Mouse (Mus musculus): Measurements from ENCODE around the gene Slc17a9. TPM values are rescaled to one million over a fixed set of nuclear protein-coding genes. Genes with fewer than 3 reads are reported as not detected.

The Slc17a9 gene
- polyA plus RNA-seq, 1 experiment from 2014 or later = 1.4 TPM

DNA sequence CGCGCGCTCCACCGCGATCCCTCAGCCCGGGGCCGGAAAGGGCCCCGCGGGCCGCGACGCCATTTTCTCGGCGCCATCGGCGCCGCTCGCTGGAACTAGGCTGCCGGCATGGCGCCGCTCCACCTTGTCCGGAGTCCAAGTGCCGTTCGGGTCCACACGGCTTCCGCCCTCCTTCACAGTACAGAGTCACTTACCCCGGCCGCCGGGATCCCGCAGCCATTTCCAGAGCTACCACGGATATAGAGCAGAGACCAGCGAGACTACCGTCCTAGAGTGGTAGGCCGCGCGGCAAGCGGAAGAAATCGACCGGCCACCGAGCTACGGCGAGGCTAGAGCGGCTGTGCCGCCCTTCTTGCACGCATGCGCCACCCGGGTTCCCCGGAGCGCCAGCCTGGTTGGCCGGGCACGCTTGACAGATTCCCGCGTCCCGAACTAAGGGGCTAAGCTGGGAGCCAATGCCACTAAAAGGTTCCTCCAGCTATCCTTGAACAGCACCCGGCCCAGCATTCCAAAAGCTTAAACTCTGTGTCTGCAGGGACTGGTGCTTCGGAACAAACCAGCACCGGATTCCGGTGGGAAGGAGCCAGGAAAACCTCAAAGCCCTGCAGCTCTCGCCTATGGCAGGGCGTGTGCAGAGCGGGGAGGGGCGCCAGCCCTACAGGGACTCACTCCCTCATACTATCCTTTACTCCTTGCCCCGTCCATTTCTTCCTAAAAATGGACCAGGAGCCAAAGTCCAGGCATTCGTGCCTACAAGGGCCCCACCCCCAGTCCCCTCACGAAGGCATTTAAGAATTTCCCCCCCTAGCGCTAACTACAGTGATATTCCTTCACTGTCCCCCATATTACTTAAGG, 23.1 kb upstream of the Slc17a9 start:
- peak; percentile 93 for ATAC-seq (ENCODE audit: insufficient number of reproducible peaks, insufficient read depth, low FRiP score, low TSS enrichment, low read depth)

DNA sequence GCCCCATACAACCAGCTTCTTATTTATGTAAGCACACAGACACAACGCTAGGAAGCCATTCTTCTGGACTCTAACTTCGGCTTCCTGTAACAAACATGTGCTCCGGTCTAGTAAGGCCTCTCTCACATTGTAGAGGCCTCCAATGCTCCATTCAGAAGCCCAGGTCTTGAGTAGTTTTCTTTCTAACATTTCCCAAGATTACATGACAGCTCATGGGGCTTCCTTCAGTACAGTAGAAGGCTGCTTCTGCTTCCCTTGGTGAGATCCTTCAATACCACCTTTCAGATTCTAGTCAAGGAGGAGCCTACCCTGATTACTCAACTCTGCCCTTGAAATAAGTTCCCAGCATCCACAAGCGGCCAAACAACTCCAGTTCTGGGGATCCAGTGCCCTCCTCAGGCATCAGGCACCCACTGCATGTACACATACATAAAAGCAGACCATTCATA, 22.3 kb upstream of the Slc17a9 start:
- ATAC-seq (ENCODE audit: insufficient number of reproducible peaks, insufficient read depth, low FRiP score, low TSS enrichment, low read depth) = no peak
- peaks cover 6% of the 10 kb centered on the region; the same call in 1 of the 2 replicates for H3K36me3 ChIP-seq
- H3K27me3 ChIP-seq = no peaks in the 10 kb centered on the region
- H3K4me3 ChIP-seq = peak overlapping the region; percentile 90
- peaks cover 34% of the 10 kb centered on the region for H3K4me1 ChIP-seq
- no peaks in the 10 kb centered on the region for H3K9me3 ChIP-seq
- peak overlapping the region; percentile 96 for H3K27ac ChIP-seq
- peak overlapping the region; percentile 83 for H3K4me2 ChIP-seq
- H3K9ac ChIP-seq = peak overlapping the region; percentile 98
- WGBS = 28% methylated on average over 4 of the region's 4 CpGs

More for the DNA sequence above, 23.1 kb upstream of the Slc17a9 start:
- Histone ChIP-seq H3K4me3 (peak overlapping the region; percentile 90), H3K27me3 (no peaks in the 10 kb centered on the region), H3K36me3 (peaks cover 6% of the 10 kb centered on the region; the same call in 1 of the 2 replicates), H3K4me1 (peaks cover 34% of the 10 kb centered on the region), H3K9ac (peak overlapping the region; percentile 98), H3K27ac (peak overlapping the region; percentile 96), H3K4me2 (peak overlapping the region; percentile 83), H3K9me3 (no peaks in the 10 kb centered on the region)
- under 1% methylated on average over 66 of the region's 66 CpGs for WGBS

DNA sequence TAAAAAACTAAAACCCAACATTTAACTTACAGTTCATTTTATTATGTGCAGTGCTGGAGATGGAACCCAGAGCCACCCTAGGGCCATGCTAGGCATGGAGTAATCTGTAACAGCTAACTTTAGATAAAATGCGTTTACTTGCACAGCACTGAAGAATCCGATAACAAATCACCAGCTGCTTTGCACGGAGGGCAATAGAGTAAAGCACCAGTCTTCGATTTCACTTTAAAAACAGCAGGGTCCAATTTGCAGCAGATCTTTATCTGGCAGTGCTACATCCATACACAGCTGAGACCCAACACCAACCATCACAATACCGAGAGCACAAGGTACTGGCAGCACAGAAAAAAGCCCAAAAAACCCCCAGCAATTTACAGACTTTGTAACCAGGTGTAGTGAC, 21.9 kb upstream of the Slc17a9 start:
- WGBS = 53% methylated on average over 5 of the region's 5 CpGs
- no peaks in the 10 kb centered on the region for H3K9me3 ChIP-seq
- no peak for ATAC-seq (ENCODE audit: insufficient number of reproducible peaks, insufficient read depth, low FRiP score, low TSS enrichment, low read depth)
- peaks cover 6% of the 10 kb centered on the region; the same call in 1 of the 2 replicates for H3K36me3 ChIP-seq
- peak overlapping the region; percentile 90 for H3K4me3 ChIP-seq
- peak overlapping the region; percentile 96 for H3K27ac ChIP-seq
- peak overlapping the region; percentile 83 for H3K4me2 ChIP-seq
- peak overlapping the region; percentile 98; the same call in 1 of the 2 replicates for H3K9ac ChIP-seq
- H3K27me3 ChIP-seq = no peaks in the 10 kb centered on the region
- H3K4me1 ChIP-seq = peaks cover 35% of the 10 kb centered on the region

DNA sequence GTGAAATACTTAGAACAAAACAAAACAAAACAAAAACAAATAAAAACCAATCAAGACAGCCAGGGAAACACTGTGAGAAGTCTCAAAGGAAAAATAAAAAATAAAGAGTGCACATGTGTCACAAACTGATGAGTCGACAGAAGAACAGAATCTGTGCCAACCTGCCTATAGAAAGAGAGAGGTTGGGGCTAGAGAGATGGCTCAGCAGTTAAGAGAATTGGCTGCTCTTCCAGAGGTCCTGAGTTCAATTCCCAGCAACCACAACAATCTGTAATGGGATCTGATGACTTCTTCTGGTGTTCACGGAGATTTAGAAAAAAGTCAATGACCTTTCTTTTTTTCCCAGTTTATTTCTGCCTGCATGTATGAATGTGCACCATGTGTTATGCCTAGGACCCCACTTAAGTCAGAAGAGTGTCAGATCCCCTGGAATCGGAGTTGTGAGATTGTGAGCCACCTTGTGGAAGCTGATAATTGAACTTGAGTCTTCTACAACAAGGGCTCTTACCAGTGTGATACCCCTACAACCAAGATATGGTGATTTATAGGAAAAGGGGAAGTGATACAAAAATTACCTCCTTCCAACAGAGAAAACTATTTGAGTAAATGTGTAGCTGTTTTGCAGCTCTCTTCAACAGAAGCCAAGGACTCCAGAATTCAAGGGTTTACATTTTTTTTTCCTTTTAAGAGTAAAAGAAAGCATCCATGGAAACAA, 21.3 kb upstream of the Slc17a9 start:
- H3K4me2 ChIP-seq = no peak overlapping the region
- no peaks in the 10 kb centered on the region for H3K9me3 ChIP-seq
- H3K9ac ChIP-seq = no peak overlapping the region
- peaks cover 6% of the 10 kb centered on the region; the same call in 1 of the 2 replicates for H3K36me3 ChIP-seq
- peaks cover 41% of the 10 kb centered on the region for H3K4me1 ChIP-seq
- 72% methylated on average over 3 of the region's 3 CpGs for WGBS
- ATAC-seq (ENCODE audit: insufficient number of reproducible peaks, insufficient read depth, low FRiP score, low TSS enrichment, low read depth) = no peak
- no peak overlapping the region for H3K4me3 ChIP-seq
- no peaks in the 10 kb centered on the region for H3K27me3 ChIP-seq
- no peak overlapping the region for H3K27ac ChIP-seq

DNA sequence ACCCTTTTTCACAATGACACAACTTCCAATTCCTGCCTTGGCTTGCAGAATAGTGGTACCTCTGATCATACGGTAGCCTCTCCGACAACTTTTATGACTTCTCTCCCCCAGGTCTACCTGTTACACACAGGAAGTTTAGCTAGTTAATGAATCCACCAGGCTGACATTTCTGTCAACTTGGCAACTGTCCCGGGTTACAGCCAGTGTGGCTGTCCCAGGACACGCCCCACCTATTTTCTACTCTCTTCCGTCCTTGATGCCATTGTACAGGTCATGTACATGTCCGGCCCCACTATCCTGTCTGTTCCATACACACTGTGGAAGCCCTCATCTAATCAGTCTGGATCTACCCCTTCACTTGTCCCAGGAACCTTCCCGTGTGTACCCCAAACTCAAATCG, 20.5 kb upstream of the Slc17a9 start:
- H3K36me3 ChIP-seq = peaks cover 6% of the 10 kb centered on the region; the same call in 1 of the 2 replicates
- H3K4me1 ChIP-seq = peaks cover 40% of the 10 kb centered on the region
- 91% methylated on average over 8 of the region's 8 CpGs for WGBS
- H3K9ac ChIP-seq = no peak overlapping the region
- no peaks in the 10 kb centered on the region for H3K9me3 ChIP-seq
- no peak overlapping the region for H3K4me3 ChIP-seq
- no peak overlapping the region for H3K27ac ChIP-seq
- no peak for ATAC-seq (ENCODE audit: insufficient number of reproducible peaks, insufficient read depth, low FRiP score, low TSS enrichment, low read depth)
- H3K4me2 ChIP-seq = no peak overlapping the region
- no peaks in the 10 kb centered on the region for H3K27me3 ChIP-seq

DNA sequence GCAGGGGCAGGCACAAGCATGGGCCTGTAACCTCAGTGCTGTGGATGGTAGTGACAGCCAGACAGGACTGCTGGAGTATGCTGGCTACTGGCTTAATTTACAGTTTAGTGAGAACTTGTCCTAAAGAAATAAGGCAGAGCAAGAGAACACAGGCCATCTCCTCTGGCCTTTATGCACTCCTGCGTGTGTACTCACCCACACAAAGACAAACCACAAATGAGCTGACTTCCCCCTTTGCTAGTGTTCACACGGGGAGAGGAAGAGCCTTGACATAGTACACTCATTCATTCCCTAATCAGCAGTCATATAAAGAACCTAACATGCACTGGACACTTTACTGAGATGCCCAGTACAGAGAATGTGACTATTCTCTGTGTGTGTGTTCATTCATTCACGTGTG, 20.0 kb upstream of the Slc17a9 start:
- Histone ChIP-seq H3K27me3 (no peaks in the 10 kb centered on the region), H3K4me2 (no peak overlapping the region)
- 84% methylated on average over 3 of the region's 3 CpGs for WGBS

DNA sequence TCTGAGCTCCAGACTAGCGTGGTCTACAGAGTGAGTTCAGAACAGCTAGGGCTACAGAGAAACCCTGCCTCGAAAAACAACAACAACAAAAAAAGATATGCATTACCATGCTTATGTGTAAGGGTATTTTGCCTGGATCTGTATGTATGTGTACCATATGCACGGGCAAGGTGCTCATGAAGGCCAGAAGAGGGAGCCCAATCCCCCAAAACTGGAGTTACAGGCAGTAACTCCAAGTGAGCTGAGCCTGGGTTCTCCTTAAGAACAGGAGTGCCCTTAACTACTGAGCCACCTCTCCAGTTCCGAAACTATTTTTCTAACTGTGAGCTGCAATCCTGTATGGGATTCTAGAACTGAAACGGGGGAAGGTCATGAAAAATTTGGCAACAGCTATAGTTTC, 19.1 kb upstream of the Slc17a9 start:
- WGBS = 96% methylated on average over 5 of the region's 5 CpGs
- Histone ChIP-seq H3K9ac (no peak overlapping the region), H3K4me3 (no peak overlapping the region), H3K9me3 (no peaks in the 10 kb centered on the region), H3K27me3 (no peaks in the 10 kb centered on the region), H3K27ac (no peak overlapping the region), H3K36me3 (peaks cover 6% of the 10 kb centered on the region; the same call in 1 of the 2 replicates), H3K4me2 (no peak overlapping the region), H3K4me1 (peaks cover 26% of the 10 kb centered on the region)
- no peak for ATAC-seq (ENCODE audit: insufficient number of reproducible peaks, insufficient read depth, low FRiP score, low TSS enrichment, low read depth)

More for the DNA sequence above, 20.0 kb upstream of the Slc17a9 start:
- Histone ChIP-seq H3K36me3 (peaks cover 6% of the 10 kb centered on the region; the same call in 1 of the 2 replicates), H3K27ac (no peak overlapping the region), H3K9ac (no peak overlapping the region), H3K4me1 (peaks cover 35% of the 10 kb centered on the region), H3K4me3 (no peak overlapping the region), H3K9me3 (no peaks in the 10 kb centered on the region)
- no peak for ATAC-seq (ENCODE audit: insufficient number of reproducible peaks, insufficient read depth, low FRiP score, low TSS enrichment, low read depth)

DNA sequence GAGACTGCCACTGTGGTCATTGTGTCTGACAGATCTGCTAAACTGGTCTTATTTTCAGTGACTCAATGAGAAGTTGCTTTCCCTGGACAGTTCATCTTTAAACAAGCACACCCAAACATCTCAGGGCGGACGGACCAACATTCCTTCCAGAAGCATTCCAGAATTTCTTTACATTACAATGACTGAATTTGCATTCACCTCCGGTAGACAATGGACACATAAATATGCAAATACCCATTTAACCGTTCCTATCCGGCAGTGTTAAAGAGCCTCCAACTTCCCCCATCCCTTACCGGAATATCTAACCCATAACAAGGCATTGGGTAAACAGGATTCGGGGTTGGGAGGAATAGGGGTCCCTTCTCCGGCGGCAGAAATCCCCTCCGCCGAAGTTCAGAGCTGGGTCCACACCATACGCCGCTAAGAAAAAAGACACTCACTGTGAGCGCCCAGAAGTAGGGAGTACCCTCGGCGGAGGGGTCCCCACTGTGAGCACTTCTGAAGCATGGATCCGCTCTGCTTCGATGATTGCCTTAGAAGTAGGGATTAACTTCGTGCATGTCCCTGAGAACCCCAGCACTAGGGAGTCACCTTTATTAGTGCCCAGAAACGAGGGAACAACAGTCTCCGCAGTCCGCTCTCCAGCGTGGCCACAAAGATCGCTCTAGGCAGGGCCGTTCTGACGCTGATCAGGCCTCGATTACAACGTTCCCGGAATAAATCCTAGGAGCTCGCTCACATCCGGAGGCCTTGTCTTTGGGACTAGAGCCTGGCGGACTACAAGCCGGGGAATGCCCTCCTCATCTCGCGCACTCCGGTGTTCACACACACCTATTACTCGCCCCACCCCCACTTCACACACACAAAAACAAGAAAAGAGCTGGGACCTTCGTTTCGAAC, 15.8 kb upstream of the Slc17a9 start:
- peak; percentile 44; the same call in 1 of the 2 replicates for ATAC-seq (ENCODE audit: insufficient number of reproducible peaks, insufficient read depth, low FRiP score, low TSS enrichment, low read depth)
- under 1% methylated on average over 39 of the region's 39 CpGs for WGBS
- Histone ChIP-seq H3K27ac (peak overlapping the region; percentile 80), H3K9ac (peak overlapping the region; percentile 100), H3K4me3 (peak overlapping the region; percentile 96), H3K9me3 (no peaks in the 10 kb centered on the region), H3K4me2 (peak overlapping the region; percentile 89), H3K27me3 (no peaks in the 10 kb centered on the region), H3K4me1 (peaks cover 17% of the 10 kb centered on the region), H3K36me3 (peaks cover 17% of the 10 kb centered on the region)

DNA sequence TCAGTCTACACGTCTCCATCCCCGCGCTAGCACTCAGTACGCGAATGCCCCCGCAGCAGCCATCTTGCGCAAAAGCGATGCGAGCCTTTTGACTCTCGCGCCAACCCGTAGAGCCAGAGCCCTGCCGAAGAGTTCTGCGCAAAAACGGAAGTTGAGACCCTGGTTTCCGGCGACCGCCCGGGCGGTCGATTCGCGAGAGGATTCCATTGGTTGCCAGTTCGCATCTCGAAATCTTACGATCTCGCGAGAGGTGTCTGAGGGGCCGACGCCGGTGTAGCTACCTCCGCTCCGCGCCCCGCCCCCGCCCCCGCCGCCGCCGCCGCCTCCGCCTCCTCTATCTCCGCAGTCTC, 15.2 kb upstream of the Slc17a9 start, which contains the start of the genes Dido1 and Gid8:
Gene Dido1 (minus strand): TSS at position 77 of the 350 bp plus-strand sequence.
Gene Gid8 (plus strand): TSS at position 195 of the 350 bp plus-strand sequence.
- Histone ChIP-seq H3K27me3 (no peaks in the 10 kb centered on the region), H3K4me3 (peak within 1 kb of the TSS; percentile 96), H3K4me2 (peak within 1 kb of the TSS; percentile 89), H3K9ac (peak within 1 kb of the TSS; percentile 100), H3K36me3 (peaks cover 23% of the 10 kb centered on the region), H3K4me1 (peaks cover 17% of the 10 kb centered on the region), H3K27ac (peak within 1 kb of the TSS; percentile 85), H3K9me3 (no peaks in the 10 kb centered on the region)
- peak; percentile 92 for ATAC-seq (ENCODE audit: insufficient number of reproducible peaks, insufficient read depth, low FRiP score, low TSS enrichment, low read depth)
- WGBS = under 1% methylated on average over 41 of the region's 43 CpGs

DNA sequence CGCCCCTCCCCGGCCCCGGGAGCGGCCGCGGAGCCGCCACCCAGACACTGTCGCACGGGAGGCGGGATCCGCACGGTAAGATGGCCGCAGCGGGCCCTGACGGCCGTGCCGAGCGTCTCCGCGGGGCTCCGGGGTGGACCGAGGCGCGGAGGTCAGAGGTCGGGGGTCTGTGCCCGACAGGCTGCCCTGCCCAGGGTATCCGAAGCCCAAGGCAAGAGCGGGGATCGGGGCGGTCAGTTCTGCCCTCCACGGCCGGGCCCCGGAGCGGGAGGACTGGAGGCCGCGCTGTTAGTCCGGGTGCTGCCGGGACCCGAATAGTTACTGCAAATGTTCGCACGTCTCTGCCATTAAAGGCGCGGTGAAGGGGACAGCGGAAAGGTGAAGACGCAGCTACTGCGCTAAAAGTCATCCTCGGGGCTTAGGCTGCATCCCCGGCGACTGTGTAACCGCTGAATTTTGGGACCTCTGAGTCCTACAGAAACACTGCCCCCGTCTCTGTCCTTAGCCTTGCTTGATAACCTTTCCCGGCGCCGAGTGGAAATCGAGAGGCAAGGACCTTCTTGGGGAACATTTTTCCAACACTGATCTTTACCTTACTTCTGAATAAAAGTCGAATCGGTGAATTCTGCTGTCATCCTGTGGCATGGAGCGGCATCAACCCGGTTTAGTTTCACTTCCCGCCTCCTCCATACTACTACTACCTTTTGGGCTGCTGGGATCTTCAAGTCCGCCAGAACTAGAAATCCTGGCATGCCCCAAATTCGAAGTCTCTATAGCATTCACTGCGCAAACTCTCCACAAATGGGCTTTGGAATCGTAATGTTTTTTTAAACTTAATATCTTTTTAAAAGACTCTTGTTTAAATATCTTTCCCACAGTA, 14.5 kb upstream of the Slc17a9 start:
- WGBS = 2% methylated on average over 63 of the region's 64 CpGs
- H3K9ac ChIP-seq = peak overlapping the region; percentile 100
- ATAC-seq (ENCODE audit: insufficient number of reproducible peaks, insufficient read depth, low FRiP score, low TSS enrichment, low read depth) = 0 out of 2 replicates have a peak, but pooled peaks have one; percentile 10
- H3K36me3 ChIP-seq = peaks cover 19% of the 10 kb centered on the region
- H3K4me3 ChIP-seq = peak overlapping the region; percentile 96
- no peaks in the 10 kb centered on the region for H3K27me3 ChIP-seq
- peak overlapping the region; percentile 85 for H3K27ac ChIP-seq
- peak overlapping the region; percentile 76 for H3K4me2 ChIP-seq
- H3K4me1 ChIP-seq = peaks cover 17% of the 10 kb centered on the region
- H3K9me3 ChIP-seq = no peaks in the 10 kb centered on the region
